Mouse (Mus musculus): Measurements from ENCODE around the gene Spata31d1a.

DNA sequence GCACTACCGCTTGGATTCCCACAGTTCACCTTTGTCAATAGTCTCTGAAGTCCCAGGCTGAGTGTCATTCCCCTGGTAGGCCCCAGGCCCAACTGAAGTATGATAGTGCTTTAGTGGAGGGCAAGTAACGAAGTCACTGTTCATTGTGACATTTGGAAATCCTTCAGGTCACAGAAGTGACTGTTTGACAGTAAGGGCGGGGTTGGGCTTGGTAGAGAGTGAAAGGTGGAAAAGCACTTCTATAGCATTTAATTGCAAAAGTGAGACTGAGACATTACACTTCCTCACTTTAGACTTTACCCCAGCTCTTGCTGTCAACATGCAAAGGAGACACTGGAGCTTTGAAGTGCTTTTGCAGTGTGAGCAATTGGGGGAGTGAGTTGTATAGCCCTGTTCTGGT lies 16.1 kb downstream of the Spata31d1a start, which contains the start of gene 4921517D22Rik:
- no peak for TF ChIP-seq CTCF (IDR thresholded peaks at IDR 0.05; ENCODE audit: borderline replicate concordance, insufficient read depth, low read length)
- no peak for TF ChIP-seq POLR2A (IDR thresholded peaks at IDR 0.05; ENCODE audit: low read depth, low read length)
